In genomic region chr13:62812713-62813112, GRCm38 (mm10) we compare ENCODE assay signal across 7 mouse cellular contexts. TPM values are rescaled to one million over a fixed set of nuclear protein-coding genes. Genes with fewer than 3 reads are reported as not detected.
DNase-seq lines count a peak whose midpoint lies in the region; ATAC-seq and TF ChIP-seq lines count a peak whose summit lies in the region.

No protein-coding gene starts in this region.

- 7% methylated on average over 10 of the region's 32 CpGs for WGBS in lung, postnatal 0 days
- WGBS in forebrain, postnatal 0 days: 9% methylated on average over 30 of the region's 32 CpGs
- WGBS in liver, embryonic 12.5 days (ENCODE audit: insufficient replicate concordance): 4% methylated on average over 21 of the region's 32 CpGs

- no peaks in the 10 kb centered on the region for H3K4me1 ChIP-seq in lung, postnatal 0 days (ENCODE audit: insufficient read depth, low read depth, low read length)
- H3K4me1 ChIP-seq in forebrain, postnatal 0 days (ENCODE audit: insufficient read depth): no peaks in the 10 kb centered on the region
- H3K4me1 ChIP-seq in liver, embryonic 12.5 days: no peaks in the 10 kb centered on the region

- H3K4me3 ChIP-seq in lung, postnatal 0 days (ENCODE audit: low read depth, low read length): peak overlapping the region; percentile 23; the same call in 1 of the 2 replicates
- peak overlapping the region; percentile 33 for H3K4me3 ChIP-seq in forebrain, postnatal 0 days (ENCODE audit: low read depth, low read length)
- H3K4me3 ChIP-seq in liver, embryonic 12.5 days: peak overlapping the region; percentile 40

- no peak overlapping the region for H3K27ac ChIP-seq in lung, postnatal 0 days (ENCODE audit: low read length)
- H3K27ac ChIP-seq in forebrain, postnatal 0 days (ENCODE audit: low read depth, low read length): no peak overlapping the region
- no peak overlapping the region for H3K27ac ChIP-seq in liver, embryonic 12.5 days

- ATAC-seq in lung, postnatal 0 days: no peak; the same call in 1 of the 2 replicates
- no peak for ATAC-seq in forebrain, postnatal 0 days
- no peak for ATAC-seq in liver, embryonic 12.5 days

- no peaks in the 10 kb centered on the region for H3K36me3 ChIP-seq in lung, postnatal 0 days (ENCODE audit: insufficient read depth, low read length)
- no peaks in the 10 kb centered on the region for H3K36me3 ChIP-seq in forebrain, postnatal 0 days (ENCODE audit: insufficient read depth)
- H3K36me3 ChIP-seq in liver, embryonic 12.5 days: no peaks in the 10 kb centered on the region

- H3K4me2 ChIP-seq in lung, postnatal 0 days (replicated peaks; ENCODE audit: low read depth, low read length): peak overlapping the region; percentile 55
- H3K4me2 ChIP-seq in forebrain, postnatal 0 days (ENCODE audit: low read depth): peak overlapping the region; percentile 57
- peak overlapping the region; percentile 59 for H3K4me2 ChIP-seq in liver, embryonic 12.5 days

- DNase-seq in lung, postnatal 0 days (ENCODE audit: low spot score): peak; percentile 49
- DNase-seq in lung, postnatal 36 days: no peak
- no peak for DNase-seq in forebrain, postnatal 0 days
- peak; percentile 0 for DNase-seq in telencephalon, adult 2 months (ENCODE audit: low read depth, low spot score)
- DNase-seq in urinary bladder, adult 18-20 months (ENCODE audit: low spot score in 2 of 2): no peak
- DNase-seq in ovary, adult 18-20 months (ENCODE audit: low spot score): no peak

- no peak for TF ChIP-seq CTCF in lung, postnatal 0 days (IDR thresholded peaks at IDR 0.05)
- no peak for TF ChIP-seq CTCF in forebrain, postnatal 0 days (IDR thresholded peaks at IDR 0.05; ENCODE audit: low read depth)

- no peaks in the 10 kb centered on the region for H3K27me3 ChIP-seq in lung, postnatal 0 days (replicated peaks; ENCODE audit: insufficient read depth, low read length)
- no peaks in the 10 kb centered on the region for H3K27me3 ChIP-seq in forebrain, postnatal 0 days (ENCODE audit: insufficient read depth, low read length)
- H3K27me3 ChIP-seq in liver, embryonic 12.5 days (replicated peaks): peaks cover 9% of the 10 kb centered on the region; the same call in 1 of the 2 replicates

- H3K9ac ChIP-seq in lung, postnatal 0 days (replicated peaks; ENCODE audit: low read depth): no peak overlapping the region
- H3K9ac ChIP-seq in forebrain, postnatal 0 days: no peak overlapping the region
- H3K9ac ChIP-seq in liver, embryonic 12.5 days: no peak overlapping the region

- TF ChIP-seq EP300 in lung, postnatal 0 days (IDR thresholded peaks at IDR 0.05): no peak

- H3K9me3 ChIP-seq in lung, postnatal 0 days (ENCODE audit: low read length): no peaks in the 10 kb centered on the region
- no peaks in the 10 kb centered on the region for H3K9me3 ChIP-seq in forebrain, postnatal 0 days (ENCODE audit: low read length)
- H3K9me3 ChIP-seq in liver, embryonic 12.5 days (replicated peaks): no peaks in the 10 kb centered on the region

RNA-seq across cellular contexts. Expression of gene Gm5141, which starts 27.1 kb away (rescaled TPM):
- 2.1 and 3.4 TPM in 2 replicates for polyA plus RNA-seq in lung, postnatal 0 days (2015; fragmentation: Nextera tagmentation; extraction: Ambion mirVana)
- 6.6 and 8.1 TPM in 2 replicates for total RNA-seq in forebrain, postnatal 0 days (2014; rRNA removed)
- polyA plus RNA-seq in forebrain, postnatal 0 days (2015; fragmentation: Nextera tagmentation; extraction: Ambion mirVana): 3.6 and 6.0 TPM in 2 replicates
- 1.8 and 3.5 TPM in 2 replicates for polyA plus RNA-seq in liver, embryonic 12.5 days (2016; fragmentation: Nextera tagmentation; extraction: Ambion mirVana)

RNA-seq across cellular contexts. Expression of gene Fbp2, which starts 45.5 kb away (rescaled TPM):
- 1.2 and 2.7 TPM in 2 replicates for polyA plus RNA-seq in lung, postnatal 0 days (2015; fragmentation: Nextera tagmentation; extraction: Ambion mirVana)
- 0.46 and 0.62 TPM in 2 replicates for total RNA-seq in forebrain, postnatal 0 days (2014; rRNA removed)
- 1.1 and 1.2 TPM in 2 replicates for polyA plus RNA-seq in forebrain, postnatal 0 days (2015; fragmentation: Nextera tagmentation; extraction: Ambion mirVana)
- polyA plus RNA-seq in liver, embryonic 12.5 days (2016; fragmentation: Nextera tagmentation; extraction: Ambion mirVana): not detected in 2 replicates

RNA-seq across cellular contexts. Expression of gene Platr25, which starts 52.2 kb away (rescaled TPM):
- polyA plus RNA-seq in lung, postnatal 0 days (2015; fragmentation: Nextera tagmentation; extraction: Ambion mirVana): 8.4 and 9.0 TPM in 2 replicates
- total RNA-seq in forebrain, postnatal 0 days (2014; rRNA removed): 18.6 and 22.2 TPM in 2 replicates
- polyA plus RNA-seq in forebrain, postnatal 0 days (2015; fragmentation: Nextera tagmentation; extraction: Ambion mirVana): 18.4 and 18.7 TPM in 2 replicates
- polyA plus RNA-seq in liver, embryonic 12.5 days (2016; fragmentation: Nextera tagmentation; extraction: Ambion mirVana): 6.4 and 6.5 TPM in 2 replicates

Comparison
In these comparisons a context has a peak if more than half of its experiments do, and no peak if none do; other contexts are left out.
1. DNase-seq: peak in lung, postnatal 0 days (single experiment) and telencephalon, adult 2 months (single experiment); none in lung, postnatal 36 days (single experiment), forebrain, postnatal 0 days (single experiment), urinary bladder, adult 18-20 months (0 of 2) and ovary, adult 18-20 months (single experiment).
2. Peak in every context shown above with its lines, with median percentiles within 50 percentile points of each other: H3K4me2 ChIP-seq and H3K4me3 ChIP-seq.